Mouse (Mus musculus) midbrain, embryonic 13.5 days (tissue): ENCODE results near the gene Myl12a. TPM values are rescaled to one million over a fixed set of nuclear protein-coding genes. Genes with fewer than 3 reads are reported as not detected.

Source experiments
- ATAC-seq: fragments of 200-750 bp; cut with Nextera tagmentation; 2 replicates; pipeline ENCODE4 v1.8.0; 2017; ENCODE audit warnings: mild to moderate bottlenecking, moderate TSS enrichment, moderate library complexity
- H3K27ac ChIP-seq: fragments of 300-500 bp; sonication (generic); 2 replicates; pipeline ENCODE4 v1.5.1; 2015; ENCODE audit warnings: inconsistent platforms, mild to moderate bottlenecking, moderate library complexity
- H3K27me3 ChIP-seq: fragments of 300-500 bp; sonication (generic); 2 replicates; pipeline ENCODE4 v1.6.1; 2015; ENCODE audit warnings: mild to moderate bottlenecking, inconsistent platforms
- H3K36me3 ChIP-seq: fragments of 300-500 bp; sonication (generic); 2 replicates; pipeline ENCODE4 v1.6.1; 2015; ENCODE audit warnings: mild to moderate bottlenecking, inconsistent platforms
- H3K4me1 ChIP-seq: fragments of 300-500 bp; sonication (generic); replicated peaks from 2 replicates; pipeline ENCODE4 v1.6.1; 2015; ENCODE audit warnings: inconsistent platforms
- H3K4me2 ChIP-seq: fragments of 300-500 bp; sonication (generic); replicated peaks from 2 replicates; pipeline ENCODE4 v1.6.1; 2015; ENCODE audit warnings: moderate library complexity, mild to moderate bottlenecking, inconsistent platforms
- H3K4me3 ChIP-seq: fragments of 300-500 bp; sonication (generic); replicated peaks from 2 replicates; pipeline ENCODE4 v1.5.1; 2015; ENCODE audit warnings: mild to moderate bottlenecking, inconsistent platforms
- H3K9ac ChIP-seq: fragments of 300-500 bp; sonication (generic); replicated peaks from 2 replicates; pipeline ENCODE4 v1.6.1; 2015; ENCODE audit warnings: mild to moderate bottlenecking, inconsistent platforms
- H3K9me3 ChIP-seq: fragments of 300-500 bp; sonication (generic); 2 replicates; pipeline ENCODE4 v1.6.1; 2016; ENCODE audit warnings: mild to moderate bottlenecking, inconsistent platforms
- WGBS: fragments of 180-500 bp; shearing (Covaris S2); methylation state at CpG from one replicate; pipeline ENCODE4 v1.1.7; 2015; 5-methylcytosine and 5-hydroxymethylcytosine counted together
- polyA plus RNA-seq: library from polyadenylated mRNA; unstranded; fragments of >200 nt; fragmentation: Nextera tagmentation; extraction: Ambion mirVana; gene quantifications from 2 replicates; pipeline ENCODE4 v1.2.1, GENCODE M21; 2015

Myl12a gene
- 141 and 154 TPM in 2 replicates for polyA plus RNA-seq

GRCm38 (mm10) chr17:71002744-71003094 lies at the start of gene Myl12a:
Gene Myl12a (minus strand): TSS chr17:71002878.
- Histone ChIP-seq H3K27me3 (no peaks in the 10 kb centered on the region), H3K4me3 (peak within 1 kb of the TSS; percentile 89), H3K4me2 (peak within 1 kb of the TSS; percentile 87), H3K36me3 (no peaks in the 10 kb centered on the region), H3K4me1 (peaks cover 19% of the 10 kb centered on the region), H3K9me3 (no peaks in the 10 kb centered on the region), H3K9ac (peak within 1 kb of the TSS; percentile 80), H3K27ac (peak within 1 kb of the TSS; percentile 96)
- no peak; the same call in 1 of the 2 replicates for ATAC-seq
- WGBS, result 10% methylated on average over 14 of the region's 14 CpGs

DNA sequence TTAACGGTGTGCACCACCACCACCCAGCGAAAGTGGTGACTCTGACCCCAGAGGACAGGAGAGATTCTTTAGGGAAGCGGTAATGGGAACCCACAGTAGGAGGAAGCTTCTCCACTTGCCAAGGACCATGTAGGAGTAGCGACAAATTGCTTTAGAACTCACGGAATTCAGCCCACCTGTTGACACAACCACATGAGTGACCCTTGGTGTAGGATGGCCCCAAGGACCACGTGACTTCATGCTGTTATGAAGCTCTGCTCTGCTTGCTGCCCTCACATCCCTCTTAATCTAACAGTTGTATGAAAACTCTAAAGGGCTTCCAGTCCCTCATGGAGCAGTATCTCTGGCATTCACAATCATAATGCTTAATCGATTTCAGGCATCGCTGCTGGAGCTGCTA lies 46.6 kb upstream of the Myl12a start:
- no peaks in the 10 kb centered on the region for H3K36me3 ChIP-seq
- whole genome bisulfite sequencing, result 90% methylated on average over 8 of the region's 8 CpGs

GRCm38 (mm10) chr17:71046856-71047255 lies 44.2 kb upstream of the Myl12a start:
- Histone ChIP-seq H3K9ac (no peak overlapping the region), H3K4me3 (no peak overlapping the region), H3K4me1 (no peaks in the 10 kb centered on the region), H3K9me3 (no peaks in the 10 kb centered on the region), H3K4me2 (no peak overlapping the region), H3K36me3 (no peaks in the 10 kb centered on the region), H3K27me3 (no peaks in the 10 kb centered on the region), H3K27ac (no peak overlapping the region)
- no peak for ATAC-seq
- 91% methylated on average over 4 of the region's 4 CpGs for WGBS

More for the DNA sequence above, 46.6 kb upstream of the Myl12a start:
- no peak overlapping the region for H3K9ac ChIP-seq
- no peak for ATAC-seq
- H3K27ac ChIP-seq, result no peak overlapping the region
- no peaks in the 10 kb centered on the region for H3K4me1 ChIP-seq
- no peak overlapping the region for H3K4me2 ChIP-seq
- no peak overlapping the region for H3K4me3 ChIP-seq
- H3K9me3 ChIP-seq, result no peaks in the 10 kb centered on the region
- H3K27me3 ChIP-seq, result no peaks in the 10 kb centered on the region

DNA sequence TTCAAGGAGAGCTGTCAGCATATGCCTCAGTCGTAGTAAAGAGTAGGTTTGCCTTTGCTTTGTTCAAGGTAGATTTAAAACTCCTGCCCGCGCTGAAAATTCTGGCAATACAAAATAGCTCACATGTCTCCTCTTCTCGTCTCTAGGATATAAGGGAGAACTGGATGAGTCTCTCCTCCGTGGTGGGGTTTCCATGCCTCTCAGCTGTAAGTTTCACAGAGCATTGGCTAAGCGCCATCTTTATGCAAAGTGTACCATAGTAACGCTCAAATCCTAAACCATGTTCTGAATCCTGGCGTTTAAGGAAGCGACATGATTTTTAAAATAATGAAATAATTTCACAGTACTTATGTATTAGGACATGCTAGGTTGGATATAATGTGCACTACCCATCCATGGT lies 42.9 kb upstream of the Myl12a start:
- no peak overlapping the region for H3K9ac ChIP-seq
- H3K4me1 ChIP-seq, result no peaks in the 10 kb centered on the region
- H3K36me3 ChIP-seq, result no peaks in the 10 kb centered on the region
- no peak overlapping the region for H3K4me2 ChIP-seq
- ATAC-seq, result no peak
- H3K4me3 ChIP-seq, result no peak overlapping the region
- no peak overlapping the region for H3K27ac ChIP-seq
- H3K9me3 ChIP-seq, result no peaks in the 10 kb centered on the region
- H3K27me3 ChIP-seq, result no peaks in the 10 kb centered on the region
- 91% methylated on average over 9 of the region's 9 CpGs for WGBS

DNA sequence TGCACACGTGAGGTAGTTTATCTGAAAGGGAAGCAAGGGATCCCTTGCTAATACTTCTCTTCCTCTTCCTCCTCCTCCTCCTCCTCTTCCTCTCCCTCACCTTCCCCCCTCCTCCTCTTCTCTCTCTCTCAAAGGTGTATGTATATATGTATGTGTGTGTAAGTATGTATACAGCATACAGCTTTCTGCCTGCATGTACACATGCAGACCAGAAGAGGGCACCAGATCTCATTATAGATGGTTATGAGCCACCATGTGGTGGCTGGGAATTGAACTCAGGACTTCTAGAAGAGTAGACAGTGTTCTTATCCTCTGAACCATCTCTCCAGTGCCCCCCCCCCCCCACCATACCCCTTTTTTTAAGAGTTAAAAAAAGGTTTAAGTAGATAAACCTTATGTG lies 40.0 kb upstream of the Myl12a start:
- no peak for ATAC-seq

GRCm38 (mm10) chr17:71040582-71040880 lies 37.9 kb upstream of the Myl12a start:
- no peak overlapping the region for H3K4me3 ChIP-seq
- peaks cover 3% of the 10 kb centered on the region; the same call in 1 of the 2 replicates for H3K27me3 ChIP-seq
- H3K9ac ChIP-seq, result no peak overlapping the region
- H3K27ac ChIP-seq, result no peak overlapping the region
- ATAC-seq, result no peak
- H3K4me1 ChIP-seq, result peaks cover 10% of the 10 kb centered on the region
- no peaks in the 10 kb centered on the region for H3K9me3 ChIP-seq
- WGBS, result 68% methylated on average over 5 of the region's 5 CpGs
- H3K4me2 ChIP-seq, result no peak overlapping the region
- H3K36me3 ChIP-seq, result no peaks in the 10 kb centered on the region

More for the DNA sequence above, 40.0 kb upstream of the Myl12a start:
- no peaks in the 10 kb centered on the region for H3K36me3 ChIP-seq
- H3K27ac ChIP-seq, result no peak overlapping the region
- no peak overlapping the region for H3K4me3 ChIP-seq
- peaks cover 10% of the 10 kb centered on the region for H3K4me1 ChIP-seq
- H3K9me3 ChIP-seq, result no peaks in the 10 kb centered on the region
- no peak overlapping the region for H3K9ac ChIP-seq
- no peak overlapping the region for H3K4me2 ChIP-seq
- H3K27me3 ChIP-seq, result peaks cover 3% of the 10 kb centered on the region; the same call in 1 of the 2 replicates
- 97% methylated on average over 1 of the region's 1 CpGs for WGBS

DNA sequence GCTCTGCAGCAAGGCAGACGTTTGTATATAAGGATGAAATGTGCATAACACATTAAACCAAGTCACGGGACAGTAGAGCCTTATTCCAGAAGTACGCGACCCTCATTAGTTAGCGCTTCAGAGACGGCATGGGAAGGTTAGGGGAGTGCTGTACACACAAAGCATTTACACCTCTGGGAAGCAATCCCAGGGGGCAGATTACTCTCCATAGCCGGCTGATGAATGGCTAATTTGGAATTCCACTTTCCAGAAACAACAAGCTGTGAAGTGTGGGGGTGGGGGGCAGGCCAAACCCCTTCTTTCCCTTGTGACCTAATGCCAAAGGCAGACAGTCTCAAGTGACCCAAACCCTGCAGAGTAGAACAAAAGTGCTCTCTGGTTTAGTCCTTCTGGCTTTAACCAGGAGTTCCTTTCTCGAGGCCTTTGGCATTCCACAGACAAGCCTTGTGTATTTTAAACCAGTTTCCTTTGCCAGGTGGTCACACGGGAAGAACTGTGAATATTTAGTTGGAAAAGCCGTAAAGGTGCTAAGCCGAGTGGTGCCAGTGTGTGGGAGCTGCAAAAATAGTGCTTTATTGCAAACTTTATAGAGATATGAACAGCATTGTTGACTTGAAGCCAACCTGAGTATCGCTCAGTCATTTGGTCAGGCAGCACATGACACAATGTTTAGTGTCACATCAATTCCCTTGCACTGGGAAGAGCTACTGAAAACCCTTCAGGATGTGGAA lies 37.3 kb upstream of the Myl12a start:
- no peaks in the 10 kb centered on the region for H3K36me3 ChIP-seq
- peak; percentile 34; the same call in 1 of the 2 replicates for ATAC-seq

GRCm38 (mm10) chr17:71038812-71039211 lies 36.1 kb upstream of the Myl12a start:
- H3K9ac ChIP-seq, result no peak overlapping the region
- no peaks in the 10 kb centered on the region for H3K36me3 ChIP-seq
- H3K9me3 ChIP-seq, result no peaks in the 10 kb centered on the region
- H3K4me1 ChIP-seq, result peaks cover 10% of the 10 kb centered on the region
- ATAC-seq, result no peak
- H3K27ac ChIP-seq, result no peak overlapping the region
- H3K4me3 ChIP-seq, result no peak overlapping the region
- no peak overlapping the region for H3K4me2 ChIP-seq
- WGBS, result 86% methylated on average over 5 of the region's 5 CpGs
- H3K27me3 ChIP-seq, result peaks cover 3% of the 10 kb centered on the region; the same call in 1 of the 2 replicates

More for the DNA sequence above, 37.3 kb upstream of the Myl12a start:
- Histone ChIP-seq H3K27me3 (peaks cover 3% of the 10 kb centered on the region; the same call in 1 of the 2 replicates), H3K9me3 (no peaks in the 10 kb centered on the region), H3K4me3 (no peak overlapping the region), H3K4me1 (peaks cover 10% of the 10 kb centered on the region), H3K9ac (no peak overlapping the region), H3K27ac (no peak overlapping the region), H3K4me2 (no peak overlapping the region)
- 24% methylated on average over 12 of the region's 12 CpGs for WGBS

- H3K27me3 ChIP-seq, result peaks cover 3% of the 10 kb centered on the region; the same call in 1 of the 2 replicates
- H3K4me2 ChIP-seq, result no peak overlapping the region
- no peaks in the 10 kb centered on the region for H3K36me3 ChIP-seq
- H3K9me3 ChIP-seq, result no peaks in the 10 kb centered on the region
- 91% methylated on average over 7 of the region's 7 CpGs for WGBS
- ATAC-seq, result no peak
- H3K4me3 ChIP-seq, result no peak overlapping the region
- H3K4me1 ChIP-seq, result peaks cover 10% of the 10 kb centered on the region
- H3K27ac ChIP-seq, result no peak overlapping the region
- H3K9ac ChIP-seq, result no peak overlapping the region
These were observed 34.5 kb upstream of the Myl12a start for GRCm38 (mm10) chr17:71037188-71037587.

DNA sequence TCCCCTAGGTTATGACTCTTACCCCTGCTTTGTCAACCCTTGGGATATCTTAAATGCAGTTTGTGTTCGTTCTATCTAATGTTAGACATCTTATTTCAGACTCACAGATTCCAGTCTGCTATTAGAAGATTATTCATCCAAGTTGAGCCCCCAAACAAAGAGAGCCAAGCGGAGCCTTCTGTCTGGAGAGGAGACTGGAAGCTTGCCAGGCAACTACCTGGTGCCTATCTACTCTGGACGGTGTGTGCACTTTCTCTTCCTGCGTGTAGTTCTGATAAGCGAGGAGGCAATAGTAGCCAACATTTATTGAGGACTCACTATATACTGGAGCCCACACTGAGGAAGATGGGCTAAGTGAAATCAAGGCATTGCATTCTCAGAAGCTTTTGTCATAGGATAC lies 31.8 kb upstream of the Myl12a start:
- 88% methylated on average over 5 of the region's 5 CpGs for WGBS

DNA sequence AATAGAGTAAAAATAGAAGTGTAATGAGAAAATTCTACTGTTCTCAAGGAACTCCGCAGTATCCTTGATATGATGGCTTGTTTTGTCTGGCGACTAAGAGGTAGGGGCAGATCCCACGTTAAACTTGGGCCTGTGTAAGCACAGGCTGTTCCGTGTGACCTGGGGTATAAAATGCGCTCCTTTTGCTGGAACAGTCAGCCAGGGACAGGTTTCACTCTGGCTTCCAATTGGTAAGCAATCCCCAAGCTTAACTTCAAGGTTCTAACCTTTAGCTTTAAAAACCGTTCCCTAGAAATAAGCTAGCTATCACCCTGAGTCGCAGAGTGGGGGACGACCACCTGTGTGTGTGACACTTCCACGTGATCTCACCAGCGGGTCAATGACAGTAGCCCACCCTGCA lies 30.0 kb upstream of the Myl12a start:
- Histone ChIP-seq H3K4me2 (no peak overlapping the region), H3K27ac (no peak overlapping the region), H3K27me3 (no peaks in the 10 kb centered on the region), H3K9me3 (no peaks in the 10 kb centered on the region), H3K4me3 (no peak overlapping the region), H3K4me1 (no peaks in the 10 kb centered on the region), H3K9ac (no peak overlapping the region), H3K36me3 (no peaks in the 10 kb centered on the region)
- no peak for ATAC-seq
- 86% methylated on average over 10 of the region's 10 CpGs for WGBS

More for the DNA sequence above, 31.8 kb upstream of the Myl12a start:
- no peak overlapping the region for H3K9ac ChIP-seq
- no peak for ATAC-seq
- no peak overlapping the region for H3K27ac ChIP-seq
- no peak overlapping the region for H3K4me2 ChIP-seq
- H3K4me1 ChIP-seq, result peaks cover under 1% of the 10 kb centered on the region; the same call in 1 of the 2 replicates
- H3K27me3 ChIP-seq, result peaks cover 3% of the 10 kb centered on the region; the same call in 1 of the 2 replicates
- H3K4me3 ChIP-seq, result no peak overlapping the region
- no peaks in the 10 kb centered on the region for H3K36me3 ChIP-seq
- no peaks in the 10 kb centered on the region for H3K9me3 ChIP-seq

DNA sequence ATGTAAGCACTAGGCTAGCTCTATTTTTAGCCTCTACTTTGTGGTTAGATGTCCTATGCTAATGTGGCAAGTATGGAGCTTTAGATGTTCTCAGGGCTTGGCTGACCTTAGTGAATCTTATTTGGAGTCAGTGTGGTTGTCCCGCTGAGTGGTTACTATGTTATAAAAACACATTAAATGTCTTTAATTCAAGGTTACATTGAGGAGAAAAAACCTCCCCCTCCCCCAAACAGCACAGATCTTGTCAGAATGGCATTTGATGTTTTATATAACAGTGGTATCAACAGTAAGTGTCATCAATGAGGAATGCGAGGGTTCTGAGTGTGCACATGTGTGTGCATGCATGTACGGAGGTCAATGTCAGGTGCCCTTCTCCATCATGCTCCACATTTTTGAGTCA lies 24.5 kb upstream of the Myl12a start:
- 93% methylated on average over 3 of the region's 3 CpGs for WGBS
- Histone ChIP-seq H3K36me3 (no peaks in the 10 kb centered on the region), H3K4me3 (no peak overlapping the region), H3K27me3 (no peaks in the 10 kb centered on the region), H3K27ac (no peak overlapping the region), H3K9me3 (no peaks in the 10 kb centered on the region), H3K4me2 (no peak overlapping the region), H3K9ac (no peak overlapping the region), H3K4me1 (no peaks in the 10 kb centered on the region)
- ATAC-seq, result no peak

GRCm38 (mm10) chr17:71025922-71026321 lies 23.2 kb upstream of the Myl12a start:
- Histone ChIP-seq H3K36me3 (no peaks in the 10 kb centered on the region), H3K4me1 (no peaks in the 10 kb centered on the region), H3K9me3 (no peaks in the 10 kb centered on the region), H3K27me3 (no peaks in the 10 kb centered on the region), H3K4me2 (no peak overlapping the region), H3K27ac (no peak overlapping the region), H3K9ac (no peak overlapping the region), H3K4me3 (no peak overlapping the region)
- ATAC-seq, result no peak
- 77% methylated on average over 8 of the region's 8 CpGs for WGBS
